Mouse (Mus musculus): ENCODE results near the gene Map3k1.

- TF ChIP-seq MAX (IDR thresholded peaks at IDR 0.05; ENCODE audit: low read length) (no peak), EP300 (IDR thresholded peaks at IDR 0.05; ENCODE audit: low read length) (no peak), POLR2A (IDR thresholded peaks at IDR 0.05; ENCODE audit: low read depth, low read length) (no peak), MYC (IDR thresholded peaks at IDR 0.05; ENCODE audit: low read depth, low read length) (no peak), ZC3H11A (IDR thresholded peaks at IDR 0.05; ENCODE audit: low read depth, low read length) (no peak), CTCF (conservative IDR thresholded peaks at IDR 0.05 in 1 of 2, IDR thresholded peaks at IDR 0.05 in 1 of 2; ENCODE audit: low read depth in 2 of 2, low read length in 2 of 2) (no peak)
These were observed 18.7 kb upstream of the Map3k1 start for GRCm38 (mm10) chr13:111827481-111827880.
